Mouse (Mus musculus): Measurements from ENCODE around the gene Vmn2r74. TPM values are rescaled to one million over a fixed set of nuclear protein-coding genes. Genes with fewer than 3 reads are reported as not detected.

Vmn2r74 gene
- 0.08 TPM for polyA plus RNA-seq (2017; shearing (Covaris generic))

DNA sequence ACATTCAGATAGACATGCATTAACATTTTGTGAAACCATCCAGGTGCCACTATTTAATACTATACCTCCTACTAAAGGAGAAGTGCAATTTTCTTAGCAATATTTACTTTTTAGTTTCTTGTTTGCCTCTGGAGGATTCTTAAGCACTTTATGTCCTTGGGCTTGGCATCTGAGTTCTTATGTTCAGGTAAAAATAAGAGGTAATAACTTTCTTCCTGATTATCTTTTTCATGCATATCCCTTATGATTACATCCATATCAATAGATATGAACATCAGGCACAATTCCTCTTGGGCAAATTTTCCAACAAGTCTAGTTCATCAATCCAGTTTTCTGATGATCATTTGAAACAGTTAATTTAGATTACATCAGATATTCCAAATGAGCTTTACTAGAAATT, at the start of gene Vmn2r74:
Gene Vmn2r74, minus strand, starts transcription at position 101 of the 400 bp plus-strand sequence.

Other genes with a start within 250 kb of the Vmn2r74 start
- gene Vmn2r72, start 206.5 kb downstream of the Vmn2r74 start, polyA plus RNA-seq (2017; shearing (Covaris generic)) = 0.04 TPM
- gene Vmn2r73, start 85.4 kb downstream of the Vmn2r74 start, polyA plus RNA-seq (2017; shearing (Covaris generic)) = 0.04 TPM
- not detected for gene Vmn2r75, start 210.1 kb upstream of the Vmn2r74 start, polyA plus RNA-seq (2017; shearing (Covaris generic))